Mouse (Mus musculus) gastrocnemius, postnatal 25 days (tissue): ENCODE measurements around the gene 1700074P13Rik. TPM values are rescaled to one million over a fixed set of nuclear protein-coding genes. Genes with fewer than 3 reads are reported as not detected.
"Not testable (repeated sequence)": the region's sequence is repeated elsewhere in the genome, so short reads cannot be mapped to it uniquely, and the experiment has no call there.

Source experiments
- DNase-seq: peaks from one replicate; pipeline ENCODE4 v3.0.0; 2022
- long read RNA-seq, 2 experiments: library from polyadenylated mRNA; stranded (forward); transcript quantifications; one replicate each; pipeline ENCODE4 v2.0.0; 2021
- total RNA-seq, 2 experiments: library from RNA; stranded (reverse); gene quantifications; 1 replicate in 1 of 2; 2 replicates in 1 of 2; pipeline ENCODE4 v1.2.3; 2021

The 1700074P13Rik gene
- not detected for total RNA-seq
- long read RNA-seq, experiment 1, result 0 reads
- long read RNA-seq, experiment 2, result 0 reads

GRCm38 (mm10) chr6:40940457-40940856, at the start of gene 1700074P13Rik:
TSS of gene 1700074P13Rik (minus strand) at chr6:40940557.
- no peak for DNase-seq

GRCm38 (mm10) chr6:40964454-40964853, 24.1 kb upstream of the 1700074P13Rik start, which contains the start of gene 1810009J06Rik:
TSS of gene 1810009J06Rik (plus strand) at chr6:40964754.
- not testable (repeated sequence) for DNase-seq

GRCm38 (mm10) chr6:40953716-40954115, 13.4 kb upstream of the 1700074P13Rik start:
- DNase-seq, result no peak

GRCm38 (mm10) chr6:40951770-40952169, 11.4 kb upstream of the 1700074P13Rik start, which contains the start of gene Gm4744:
TSS of gene Gm4744 (minus strand) at chr6:40951870.
- no peak for DNase-seq

- DNase-seq, result no peak
Observed at GRCm38 (mm10) chr6:40919954-40920353, 20.4 kb downstream of the 1700074P13Rik start.

- DNase-seq, result no peak
Observed at GRCm38 (mm10) chr6:40900287-40900686, 40.1 kb downstream of the 1700074P13Rik start, which contains the start of gene Prss58. TSS of gene Prss58 (minus strand) at chr6:40900387.

- DNase-seq, result no peak
Observed at GRCm38 (mm10) chr6:40894716-40895115, 45.6 kb downstream of the 1700074P13Rik start.

GRCm38 (mm10) chr6:40893577-40893976, 46.8 kb downstream of the 1700074P13Rik start:
- DNase-seq, result no peak

GRCm38 (mm10) chr6:40891754-40892153, 48.6 kb downstream of the 1700074P13Rik start:
- no peak for DNase-seq

- no peak for DNase-seq
Observed at GRCm38 (mm10) chr6:40890973-40891372, 49.4 kb downstream of the 1700074P13Rik start.

GRCm38 (mm10) chr6:40887394-40887793, 53.0 kb downstream of the 1700074P13Rik start, which contains the start of gene Moxd2:
TSS of gene Moxd2 (minus strand) at chr6:40887494.
- DNase-seq, result no peak

Other genes with a start within 250 kb of the 1700074P13Rik start
- not detected for gene Moxd2, start 53.1 kb downstream of the 1700074P13Rik start, total RNA-seq
- not detected for gene Prss58, start 40.2 kb downstream of the 1700074P13Rik start, total RNA-seq
- gene Gm4744, start 11.3 kb upstream of the 1700074P13Rik start, total RNA-seq, result not detected
- gene 1810009J06Rik, start 24.2 kb upstream of the 1700074P13Rik start, total RNA-seq, result not detected
- gene Gm2663, start 58.9 kb upstream of the 1700074P13Rik start, total RNA-seq, result not detected
- not detected for gene 2210010C04Rik, start 95.0 kb upstream of the 1700074P13Rik start, total RNA-seq